Mouse (Mus musculus) ES-Bruce4 (cell line): ENCODE measurements around the gene Ccdc186.

Experiments
- CTCF ChIP-seq: IDR thresholded peaks from one replicate; pipeline ENCODE4 v1.8.1; 2011; ENCODE audit warnings: low read depth, low read length
- POLR2A ChIP-seq: IDR thresholded peaks from one replicate; pipeline ENCODE4 v1.8.1; 2011; ENCODE audit warnings: low read length; ENCODE audit not compliant: insufficient read depth

GRCm38 (mm10) chr19:56817851-56818526 is 4.0 kb downstream of the Ccdc186 start:
- TF ChIP-seq POLR2A (no peak), CTCF (no peak)
